ENCODE assay signal across 8 mouse cellular contexts in the genomic region with DNA sequence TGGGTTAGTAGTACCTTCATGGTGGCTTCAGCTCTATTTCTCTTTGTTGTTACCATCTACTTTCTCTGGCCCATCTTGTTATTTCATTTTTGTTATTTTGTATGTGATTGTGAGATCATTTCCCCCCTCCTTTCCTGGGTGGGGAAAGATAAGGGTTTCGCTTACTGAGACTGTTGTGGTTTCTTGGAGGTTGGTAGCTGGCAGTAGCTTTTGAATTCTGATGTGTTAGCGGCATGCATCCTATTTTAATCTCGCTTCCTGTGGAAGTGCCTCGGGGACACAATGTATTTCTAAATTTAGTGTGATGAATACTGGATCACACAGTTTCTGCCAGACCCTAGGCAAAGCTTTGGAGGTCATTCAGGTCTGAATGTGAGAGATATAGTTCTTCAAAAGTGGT.
DNase-seq lines count a peak whose midpoint lies in the region; ATAC-seq and TF ChIP-seq lines count a peak whose summit lies in the region.

No protein-coding gene starts in this region.

- no peak for ATAC-seq in heart, embryonic 15.5 days (replicated peaks; ENCODE audit: insufficient number of reproducible peaks, insufficient read depth, low FRiP score, low read depth)
- peak; percentile 45; the same call in 1 of the 2 replicates for ATAC-seq in megakaryocyte, adult 5-6 weeks (ENCODE audit: poor library complexity, severe bottlenecking)
- ATAC-seq in erythroid progenitor cell, adult 5-6 weeks (replicated peaks; ENCODE audit: low FRiP score, poor library complexity, severe bottlenecking): no peak

- H3K27me3 ChIP-seq in MEL (ENCODE audit: control insufficient read depth in 1 of 2, insufficient read depth in 2 of 2, low read length in 2 of 2): no peaks in the 10 kb centered on the region
- H3K27me3 ChIP-seq in heart, embryonic 15.5 days: no peaks in the 10 kb centered on the region

- 28% methylated on average over 4 of the region's 4 CpGs for WGBS in heart, embryonic 15.5 days

- H3K27ac ChIP-seq in MEL (ENCODE audit: control insufficient read depth, low read depth, low read length): no peak overlapping the region; the same call in 1 of the 2 replicates
- H3K27ac ChIP-seq in heart, embryonic 15.5 days: peak overlapping the region; percentile 74

- TF ChIP-seq RAD21 in MEL (IDR thresholded peaks at IDR 0.05; ENCODE audit: low read depth, low read length): no peak

- peaks cover 0 to 34% of the 10 kb centered on the region in 2 experiments; a peak in 2 of 4 replicates for H3K36me3 ChIP-seq in MEL (ENCODE audit: control insufficient read depth in 1 of 2, insufficient read depth in 2 of 2, low read length in 2 of 2)
- H3K36me3 ChIP-seq in heart, embryonic 15.5 days: no peaks in the 10 kb centered on the region

- peak; percentile 75 for TF ChIP-seq EP300 in MEL (IDR thresholded peaks at IDR 0.05; ENCODE audit: low read depth in 1 of 2, low read length in 2 of 2)

- TF ChIP-seq CTCF in MEL (IDR thresholded peaks at IDR 0.05 in 2 of 3, conservative IDR thresholded peaks at IDR 0.05 in 1 of 3; ENCODE audit: control insufficient read depth in 1 of 3, insufficient read depth in 1 of 3, low read depth in 2 of 3, low read length in 3 of 3, poor library complexity in 1 of 3, severe bottlenecking in 1 of 3): no peak

- H3K9me3 ChIP-seq in MEL (replicated peaks; ENCODE audit: insufficient read depth, low read length): no peaks in the 10 kb centered on the region
- no peaks in the 10 kb centered on the region for H3K9me3 ChIP-seq in heart, embryonic 15.5 days (replicated peaks)

- 0 out of 2 replicates have a peak overlapping the region, but pooled peaks have one; percentile 16 for H3K4me2 ChIP-seq in heart, embryonic 15.5 days

- peaks cover 8% of the 10 kb centered on the region; the same call in 1 of the 2 replicates for H3K79me2 ChIP-seq in MEL (ENCODE audit: control insufficient read depth, insufficient read depth, low read length, poor library complexity)

- DNase-seq in kidney, postnatal 14 days: peak; percentile 12
- DNase-seq in kidney, adult 11 months: no peak
- DNase-seq in MEL (ENCODE audit: low read depth, low spot score): peak; percentile 72
- DNase-seq in adrenal gland, postnatal 10 days: no peak
- DNase-seq in left cerebral cortex, adult 11 months (ENCODE audit: low spot score): no peak

- H3K4me1 ChIP-seq in MEL (ENCODE audit: control insufficient read depth in 1 of 2, insufficient read depth in 2 of 2, low read length in 2 of 2): peaks cover 5 to 6% of the 10 kb centered on the region in 2 experiments
- H3K4me1 ChIP-seq in heart, embryonic 15.5 days (replicated peaks): peaks cover 6% of the 10 kb centered on the region

- no peak for TF ChIP-seq POLR2A in MEL (IDR thresholded peaks at IDR 0.05; ENCODE audit: control insufficient read depth in 1 of 2, insufficient read depth in 1 of 2, low read depth in 1 of 2, low read length in 2 of 2, poor library complexity in 1 of 2)

- H3K4me3 ChIP-seq in MEL (ENCODE audit: control insufficient read depth in 1 of 2, insufficient read depth in 1 of 2, low read depth in 2 of 2, low read length in 2 of 2): no peak overlapping the region
- H3K4me3 ChIP-seq in heart, embryonic 15.5 days: no peak overlapping the region

- no peak overlapping the region for H3K9ac ChIP-seq in MEL (ENCODE audit: control insufficient read depth, low read depth, low read length, poor library complexity, severe bottlenecking)
- H3K9ac ChIP-seq in heart, embryonic 15.5 days: no peak overlapping the region

TF ChIP-seq in MEL, 35 proteins besides CTCF, POLR2A, EP300 and RAD21:
- 0 out of 2 replicates have a peak, but pooled peaks have one; percentile 10 for TF ChIP-seq BHLHE40 (IDR thresholded peaks at IDR 0.05; ENCODE audit: borderline replicate concordance, low read depth, low read length)
- peak; percentile 85 for TF ChIP-seq RCOR1 (IDR thresholded peaks at IDR 0.05; ENCODE audit: low read depth, low read length)
- TF ChIP-seq MAFK (IDR thresholded peaks at IDR 0.05; ENCODE audit: borderline replicate concordance, low read depth, low read length): no peak; the same call in 1 of the 2 replicates
- peak; percentile 78 for TF ChIP-seq ETS1 (IDR thresholded peaks at IDR 0.05; ENCODE audit: low read depth, low read length)
- 0 out of 2 replicates have a peak, but pooled peaks have one; percentile 50 for TF ChIP-seq MAZ (IDR thresholded peaks at IDR 0.05; ENCODE audit: low read depth, low read length)
- no peak for TF ChIP-seq TBP (IDR thresholded peaks at IDR 0.05; ENCODE audit: low read depth, low read length)
- TF ChIP-seq GATA1 (IDR thresholded peaks at IDR 0.05; ENCODE audit: low read depth, low read length): peak; percentile 86
- TF ChIP-seq TCF12 (IDR thresholded peaks at IDR 0.05; ENCODE audit: low read depth, low read length): 0 out of 2 replicates have a peak, but pooled peaks have one; percentile 53
- TF ChIP-seq SIN3A (IDR thresholded peaks at IDR 0.05; ENCODE audit: low read length): peak; percentile 52; the same call in 1 of the 2 replicates
- TF ChIP-seq ZMIZ1 (IDR thresholded peaks at IDR 0.05; ENCODE audit: low read depth, low read length): no peak
- TF ChIP-seq TAL1 (IDR thresholded peaks at IDR 0.05; ENCODE audit: low read length): peak; percentile 61

Comparison
In these comparisons a context has a peak if more than half of its experiments do, and no peak if none do; other contexts are left out.
1. DNase-seq: peak in kidney, postnatal 14 days (single experiment) and MEL (single experiment); none in kidney, adult 11 months (single experiment), adrenal gland, postnatal 10 days (single experiment) and left cerebral cortex, adult 11 months (single experiment).